Mouse (Mus musculus) embryonic facial prominence, embryonic 10.5 days (tissue): ENCODE measurements around the gene Selenoi. TPM values are rescaled to one million over a fixed set of nuclear protein-coding genes. Genes with fewer than 3 reads are reported as not detected.
A peak's percentile ranks its signal among the peaks of the same experiment; 100 is the strongest.

ENCODE experiments used
- DNase-seq: peaks from one replicate; pipeline ENCODE4 v3.0.0-alpha.2; 2017; ENCODE audit warnings: low spot score
- H3K27ac ChIP-seq: fragments of 300-500 bp; sonication (generic); replicated peaks from 2 replicates; pipeline ENCODE4 v1.5.1; 2016; ENCODE audit warnings: mild to moderate bottlenecking
- H3K27me3 ChIP-seq: fragments of 300-500 bp; sonication (generic); replicated peaks from 2 replicates; pipeline ENCODE4 v1.6.1; 2016; ENCODE audit warnings: low read depth, mild to moderate bottlenecking; ENCODE audit not compliant: poor library complexity, severe bottlenecking
- H3K36me3 ChIP-seq: fragments of 300-500 bp; sonication (generic); replicated peaks from 2 replicates; pipeline ENCODE4 v1.6.1; 2016; ENCODE audit warnings: mild to moderate bottlenecking, moderate library complexity
- H3K4me1 ChIP-seq: fragments of 300-500 bp; sonication (generic); 2 replicates; pipeline ENCODE4 v1.6.1; 2016
- H3K4me3 ChIP-seq: fragments of 300-500 bp; sonication (generic); 2 replicates; pipeline ENCODE4 v1.5.1; 2016; ENCODE audit warnings: mild to moderate bottlenecking, moderate library complexity
- H3K9me3 ChIP-seq: fragments of 300-500 bp; sonication (generic); 2 replicates; pipeline ENCODE4 v1.6.1; 2016; ENCODE audit warnings: mild to moderate bottlenecking
- WGBS: fragments of 180-500 bp; shearing (Covaris S2); methylation state at CpG from one replicate; pipeline ENCODE4 v1.1.7; 2016; 5-methylcytosine and 5-hydroxymethylcytosine counted together
- polyA plus RNA-seq: library from polyadenylated mRNA; unstranded; fragments of >200 nt; fragmentation: Nextera tagmentation; extraction: Ambion mirVana; gene quantifications from 2 replicates; pipeline ENCODE4 v1.2.1, GENCODE M21; 2016

Gene Selenoi
- polyA plus RNA-seq, 1 experiment from 2014 or later, result 21.0 TPM

- DNase-seq, result peak; percentile 75
- H3K27ac ChIP-seq, result no peak within 1 kb of the TSS
- no peaks in the 10 kb centered on the region for H3K36me3 ChIP-seq
- peaks cover 14% of the 10 kb centered on the region for H3K27me3 ChIP-seq
- 2% methylated on average over 26 of the region's 26 CpGs for WGBS
- peaks cover 5% of the 10 kb centered on the region; the same call in 1 of the 2 replicates for H3K9me3 ChIP-seq
- peak within 1 kb of the TSS; percentile 64 for H3K4me3 ChIP-seq
- peaks cover 10% of the 10 kb centered on the region for H3K4me1 ChIP-seq
These were observed 48.9 kb downstream of the Selenoi start, which contains the start of gene Drc1 for GRCm38 (mm10) chr5:30281291-30281732. Gene Drc1 (plus strand): TSS chr5:30281388.

GRCm38 (mm10) chr5:30285944-30286799, 53.8 kb downstream of the Selenoi start:
- Histone ChIP-seq H3K4me3 (no peak overlapping the region), H3K27me3 (peaks cover 8% of the 10 kb centered on the region; the same call in 1 of the 2 replicates), H3K4me1 (peaks cover 5% of the 10 kb centered on the region), H3K27ac (no peak overlapping the region), H3K36me3 (no peaks in the 10 kb centered on the region), H3K9me3 (peaks cover 5% of the 10 kb centered on the region; the same call in 1 of the 2 replicates)
- DNase-seq, result no peak
- WGBS, result 86% methylated on average over 10 of the region's 10 CpGs

- Histone ChIP-seq H3K4me3 (no peak overlapping the region), H3K27ac (no peak overlapping the region), H3K9me3 (peaks cover 5% of the 10 kb centered on the region; the same call in 1 of the 2 replicates), H3K4me1 (no peaks in the 10 kb centered on the region), H3K27me3 (peaks cover 4% of the 10 kb centered on the region; the same call in 1 of the 2 replicates), H3K36me3 (no peaks in the 10 kb centered on the region)
- DNase-seq, result no peak
- 78% methylated on average over 9 of the region's 9 CpGs for WGBS
These were observed 54.9 kb downstream of the Selenoi start for GRCm38 (mm10) chr5:30287106-30287882.

Other genes with a start within 250 kb of the Selenoi start
- not detected in 2 replicates for gene Il6, start 219.5 kb upstream of the Selenoi start, polyA plus RNA-seq
- gene Tyms, start 159.0 kb upstream of the Selenoi start, polyA plus RNA-seq, result 379 and 382 TPM in 2 replicates
- 1.7 and 2.1 TPM in 2 replicates for gene Garem2, start 127.4 kb upstream of the Selenoi start, polyA plus RNA-seq
- gene 3110082J24Rik, start 126.5 kb upstream of the Selenoi start, polyA plus RNA-seq, result 0.54 and 0.65 TPM in 2 replicates
- gene Hadha, start 77.4 kb upstream of the Selenoi start, polyA plus RNA-seq, result 102 and 114 TPM in 2 replicates
- 107 and 109 TPM in 2 replicates for gene Hadhb, start 77.3 kb upstream of the Selenoi start, polyA plus RNA-seq
- gene Adgrf3, start 26.9 kb upstream of the Selenoi start, polyA plus RNA-seq, result not detected in 2 replicates
- gene Drc1, start 48.8 kb downstream of the Selenoi start, polyA plus RNA-seq, result 0.22 and 0.25 TPM in 2 replicates
- gene Otof, start 229.4 kb downstream of the Selenoi start, polyA plus RNA-seq, result 0.05 TPM in 1 of 2 replicates, not detected in the other
- not detected in 2 replicates for gene 1700001C02Rik, start 233.5 kb downstream of the Selenoi start, polyA plus RNA-seq